Mouse (Mus musculus) kidney, postnatal 0 days (tissue): ENCODE measurements around the gene Polq. TPM values are rescaled to one million over a fixed set of nuclear protein-coding genes. Genes with fewer than 3 reads are reported as not detected.

Experiments used
- ATAC-seq: fragments of 200-750 bp; cut with Nextera tagmentation; replicated peaks from 2 replicates; pipeline ENCODE4 v1.8.0; 2017; ENCODE audit warnings: low read depth, moderate number of reproducible peaks, moderate TSS enrichment, moderate library complexity; ENCODE audit not compliant: low FRiP score
- DNase-seq: peaks from one replicate; pipeline ENCODE4 v3.0.0-alpha.2; 2016; ENCODE audit warnings: low spot score
- H3K27ac ChIP-seq: fragments of 300-500 bp; sonication (generic); 2 replicates; pipeline ENCODE4 v1.5.1; 2014; ENCODE audit warnings: mild to moderate bottlenecking
- H3K27me3 ChIP-seq: fragments of 300-500 bp; sonication (generic); 2 replicates; pipeline ENCODE4 v1.6.1; 2014; ENCODE audit warnings: low read length, mixed read lengths; ENCODE audit not compliant: insufficient read depth
- H3K36me3 ChIP-seq: fragments of 300-500 bp; sonication (generic); 2 replicates; pipeline ENCODE4 v1.6.1; 2014; ENCODE audit warnings: low read length, mixed read lengths; ENCODE audit not compliant: insufficient read depth
- H3K4me1 ChIP-seq: fragments of 300-500 bp; sonication (generic); replicated peaks from 2 replicates; pipeline ENCODE4 v1.6.1; 2014; ENCODE audit warnings: antibody characterized with exemption, low read length, mixed read lengths; ENCODE audit not compliant: insufficient read depth
- H3K4me2 ChIP-seq: fragments of 300-500 bp; sonication (generic); 2 replicates; pipeline ENCODE4 v1.6.1; 2014; ENCODE audit warnings: mild to moderate bottlenecking, low read length, moderate library complexity, mixed read lengths
- H3K4me3 ChIP-seq: fragments of 300-500 bp; sonication (generic); replicated peaks from 2 replicates; pipeline ENCODE4 v1.5.1; 2014; ENCODE audit warnings: low read depth, low read length
- H3K9ac ChIP-seq: fragments of 300-500 bp; sonication (generic); 2 replicates; pipeline ENCODE4 v1.6.1; 2014; ENCODE audit warnings: low read depth, low read length
- H3K9me3 ChIP-seq: fragments of 300-500 bp; sonication (generic); replicated peaks from 2 replicates; pipeline ENCODE4 v1.6.1; 2016; ENCODE audit warnings: low read length, inconsistent platforms, mixed read lengths
- CTCF ChIP-seq: IDR thresholded peaks from 2 replicates; pipeline ENCODE4 v1.5.1; 2016; ENCODE audit warnings: antibody characterized with exemption, low read depth, mild to moderate bottlenecking, moderate library complexity
- WGBS: fragments of 180-500 bp; shearing (Covaris S2); extraction: QIAGEN DNeasy Blood & Tissue Kit; methylation state at CpG from one replicate; pipeline ENCODE4 v1.1.7; 2014; 5-methylcytosine and 5-hydroxymethylcytosine counted together
- polyA plus RNA-seq: library from polyadenylated mRNA; unstranded; fragments of >200 nt; fragmentation: Nextera tagmentation; extraction: Ambion mirVana; gene quantifications from 2 replicates; pipeline ENCODE4 v1.2.1, GENCODE M21; 2015

Gene Polq
- polyA plus RNA-seq, 1 experiment from 2014 or later, result 1.9 TPM

- no peak overlapping the region for H3K4me2 ChIP-seq
- no peak overlapping the region for H3K9ac ChIP-seq
- TF ChIP-seq CTCF, result peak; percentile 79
- ATAC-seq (peak; percentile 52), DNase-seq (peak; percentile 90)
- no peaks in the 10 kb centered on the region for H3K9me3 ChIP-seq
- no peaks in the 10 kb centered on the region for H3K27me3 ChIP-seq
- H3K36me3 ChIP-seq, result no peaks in the 10 kb centered on the region
- no peaks in the 10 kb centered on the region for H3K4me1 ChIP-seq
- H3K27ac ChIP-seq, result no peak overlapping the region
- WGBS, result 53% methylated on average over 4 of the region's 4 CpGs
- H3K4me3 ChIP-seq, result no peak overlapping the region
Measured at GRCm38 (mm10) chr16:37010370-37010769, 1.2 kb upstream of the Polq start.

GRCm38 (mm10) chr16:37011922-37012289 is 320 bp downstream of the Polq start:
- Histone ChIP-seq H3K9ac (peak overlapping the region; percentile 53), H3K4me2 (peak overlapping the region; percentile 82), H3K4me1 (no peaks in the 10 kb centered on the region), H3K4me3 (peak overlapping the region; percentile 85), H3K27ac (no peak overlapping the region), H3K9me3 (no peaks in the 10 kb centered on the region), H3K27me3 (no peaks in the 10 kb centered on the region), H3K36me3 (no peaks in the 10 kb centered on the region)
- TF ChIP-seq CTCF, result no peak
- 0% methylated on average over 26 of the region's 26 CpGs for WGBS
- ATAC-seq (peak; percentile 55), DNase-seq (no peak)

GRCm38 (mm10) chr16:37012336-37012735 is 750 bp downstream of the Polq start:
- ATAC-seq (no peak), DNase-seq (no peak)
- Histone ChIP-seq H3K4me2 (peak overlapping the region; percentile 82), H3K4me1 (no peaks in the 10 kb centered on the region), H3K4me3 (peak overlapping the region; percentile 85), H3K27me3 (no peaks in the 10 kb centered on the region), H3K27ac (no peak overlapping the region), H3K36me3 (no peaks in the 10 kb centered on the region), H3K9ac (peak overlapping the region; percentile 53), H3K9me3 (no peaks in the 10 kb centered on the region)
- no peak for TF ChIP-seq CTCF
- WGBS, result 52% methylated on average over 5 of the region's 5 CpGs

- no peaks in the 10 kb centered on the region for H3K9me3 ChIP-seq
- H3K27me3 ChIP-seq, result no peaks in the 10 kb centered on the region
- no peaks in the 10 kb centered on the region for H3K4me1 ChIP-seq
- ATAC-seq, result no peak
- 75% methylated on average over 3 of the region's 3 CpGs for WGBS
- H3K4me2 ChIP-seq, result no peak overlapping the region
- DNase-seq, result no peak
- no peaks in the 10 kb centered on the region for H3K36me3 ChIP-seq
- H3K4me3 ChIP-seq, result no peak overlapping the region
- H3K9ac ChIP-seq, result no peak overlapping the region
- H3K27ac ChIP-seq, result no peak overlapping the region
- no peak for TF ChIP-seq CTCF
Measured at GRCm38 (mm10) chr16:37027581-37027980, 16.0 kb downstream of the Polq start.

- Histone ChIP-seq H3K4me2 (no peak overlapping the region), H3K9ac (no peak overlapping the region), H3K4me3 (no peak overlapping the region), H3K27me3 (no peaks in the 10 kb centered on the region), H3K4me1 (no peaks in the 10 kb centered on the region), H3K27ac (no peak overlapping the region), H3K36me3 (no peaks in the 10 kb centered on the region), H3K9me3 (no peaks in the 10 kb centered on the region)
- ATAC-seq (no peak), DNase-seq (no peak)
- WGBS, result 76% methylated on average over 3 of the region's 3 CpGs
- TF ChIP-seq CTCF, result no peak
Measured at GRCm38 (mm10) chr16:37031996-37032395, 20.4 kb downstream of the Polq start.

- Histone ChIP-seq H3K27me3 (no peaks in the 10 kb centered on the region), H3K27ac (no peak overlapping the region), H3K36me3 (no peaks in the 10 kb centered on the region), H3K9me3 (no peaks in the 10 kb centered on the region), H3K4me2 (no peak overlapping the region), H3K4me1 (no peaks in the 10 kb centered on the region), H3K4me3 (no peak overlapping the region), H3K9ac (no peak overlapping the region)
- no peak for ATAC-seq
- TF ChIP-seq CTCF, result no peak
- no peak for DNase-seq
- 97% methylated on average over 8 of the region's 8 CpGs for WGBS
Measured at GRCm38 (mm10) chr16:37034751-37035150, 23.2 kb downstream of the Polq start.

GRCm38 (mm10) chr16:37059631-37060030 is 48.0 kb downstream of the Polq start:
- H3K27me3 ChIP-seq, result no peaks in the 10 kb centered on the region
- DNase-seq (no peak), ATAC-seq (no peak)
- H3K4me2 ChIP-seq, result no peak overlapping the region
- H3K9ac ChIP-seq, result no peak overlapping the region
- no peak for TF ChIP-seq CTCF
- 92% methylated on average over 3 of the region's 3 CpGs for WGBS
- H3K27ac ChIP-seq, result no peak overlapping the region
- H3K36me3 ChIP-seq, result peaks cover 22% of the 10 kb centered on the region; the same call in 1 of the 2 replicates
- no peaks in the 10 kb centered on the region for H3K9me3 ChIP-seq
- H3K4me1 ChIP-seq, result no peaks in the 10 kb centered on the region
- H3K4me3 ChIP-seq, result no peak overlapping the region
